Mouse (Mus musculus): ENCODE results near the gene Epb41. TPM values are rescaled to one million over a fixed set of nuclear protein-coding genes. Genes with fewer than 3 reads are reported as not detected.

Epb41 gene
- polyA plus RNA-seq, 1 experiment, result 7.1 TPM

- no peak for TF ChIP-seq FOSL1 (IDR thresholded peaks at IDR 0.05; ENCODE audit: insufficient read depth, low read length, poor library complexity, severe bottlenecking)
- TF ChIP-seq CTCF (IDR thresholded peaks at IDR 0.05; ENCODE audit: control insufficient read depth, insufficient read depth, insufficient read length), result no peak
- TF ChIP-seq MYOD1 (IDR thresholded peaks at IDR 0.05; ENCODE audit: control insufficient read depth, insufficient read length, low read depth), result no peak
- no peak for TF ChIP-seq USF1 (IDR thresholded peaks at IDR 0.05; ENCODE audit: low read depth)
- TF ChIP-seq MYOG (IDR thresholded peaks at IDR 0.05; ENCODE audit: control insufficient read depth, extremely low read depth, insufficient read length), result no peak
- TF ChIP-seq MAX (IDR thresholded peaks at IDR 0.05), result no peak
- TF ChIP-seq CEBPB (IDR thresholded peaks at IDR 0.05; ENCODE audit: low read depth), result no peak
Observed at GRCm38 (mm10) chr4:132010416-132010815, 64.7 kb downstream of the Epb41 start.

GRCm38 (mm10) chr4:132008191-132008590, 66.9 kb downstream of the Epb41 start:
- H3K27me3 ChIP-seq (ENCODE audit: control insufficient read depth, insufficient read depth, insufficient read length), result no peaks in the 10 kb centered on the region
- peaks cover 5% of the 10 kb centered on the region for H3K79me3 ChIP-seq (ENCODE audit: low read depth)
- no peak overlapping the region for H3ac ChIP-seq (ENCODE audit: control insufficient read depth, insufficient read length, low read depth)
- no peaks in the 10 kb centered on the region for H3K79me2 ChIP-seq (ENCODE audit: control insufficient read depth, insufficient read depth)
- TF ChIP-seq USF1 (IDR thresholded peaks at IDR 0.05; ENCODE audit: low read depth) (no peak), FOSL1 (IDR thresholded peaks at IDR 0.05; ENCODE audit: insufficient read depth, low read length, poor library complexity, severe bottlenecking) (no peak), CEBPB (IDR thresholded peaks at IDR 0.05; ENCODE audit: low read depth) (no peak), MAX (IDR thresholded peaks at IDR 0.05) (no peak), MYOG (IDR thresholded peaks at IDR 0.05; ENCODE audit: control insufficient read depth, extremely low read depth, insufficient read length) (no peak), CTCF (IDR thresholded peaks at IDR 0.05; ENCODE audit: control insufficient read depth, insufficient read depth, insufficient read length) (no peak), MYOD1 (IDR thresholded peaks at IDR 0.05; ENCODE audit: control insufficient read depth, insufficient read length, low read depth) (no peak)
- H3K36me3 ChIP-seq (ENCODE audit: control insufficient read depth, insufficient read depth), result peaks cover 11% of the 10 kb centered on the region
- H3K4me3 ChIP-seq (ENCODE audit: insufficient read depth, poor library complexity, severe bottlenecking), result no peak overlapping the region

More at GRCm38 (mm10) chr4:132010416-132010815, 64.7 kb downstream of the Epb41 start:
- Histone ChIP-seq H3ac (ENCODE audit: control insufficient read depth, insufficient read length, low read depth) (no peak overlapping the region), H3K79me2 (ENCODE audit: control insufficient read depth, insufficient read depth) (no peaks in the 10 kb centered on the region), H3K4me3 (ENCODE audit: insufficient read depth, poor library complexity, severe bottlenecking) (no peak overlapping the region), H3K27me3 (ENCODE audit: control insufficient read depth, insufficient read depth, insufficient read length) (no peaks in the 10 kb centered on the region), H3K36me3 (ENCODE audit: control insufficient read depth, insufficient read depth) (peaks cover 4% of the 10 kb centered on the region), H3K79me3 (ENCODE audit: low read depth) (peaks cover 5% of the 10 kb centered on the region)

GRCm38 (mm10) chr4:132007123-132007522, 68.0 kb downstream of the Epb41 start:
- Histone ChIP-seq H3K27me3 (ENCODE audit: control insufficient read depth, insufficient read depth, insufficient read length) (no peaks in the 10 kb centered on the region), H3K79me2 (ENCODE audit: control insufficient read depth, insufficient read depth) (no peaks in the 10 kb centered on the region), H3ac (ENCODE audit: control insufficient read depth, insufficient read length, low read depth) (no peak overlapping the region), H3K4me3 (ENCODE audit: insufficient read depth, poor library complexity, severe bottlenecking) (no peak overlapping the region), H3K79me3 (ENCODE audit: low read depth) (peaks cover 2% of the 10 kb centered on the region), H3K36me3 (ENCODE audit: control insufficient read depth, insufficient read depth) (peaks cover 11% of the 10 kb centered on the region)
- TF ChIP-seq MYOD1 (IDR thresholded peaks at IDR 0.05; ENCODE audit: control insufficient read depth, insufficient read length, low read depth) (no peak), CTCF (IDR thresholded peaks at IDR 0.05; ENCODE audit: control insufficient read depth, insufficient read depth, insufficient read length) (no peak), MAX (IDR thresholded peaks at IDR 0.05) (no peak), USF1 (IDR thresholded peaks at IDR 0.05; ENCODE audit: low read depth) (no peak), FOSL1 (IDR thresholded peaks at IDR 0.05; ENCODE audit: insufficient read depth, low read length, poor library complexity, severe bottlenecking) (no peak), CEBPB (IDR thresholded peaks at IDR 0.05; ENCODE audit: low read depth) (no peak), MYOG (IDR thresholded peaks at IDR 0.05; ENCODE audit: control insufficient read depth, extremely low read depth, insufficient read length) (no peak)

- H3ac ChIP-seq (ENCODE audit: control insufficient read depth, insufficient read length, low read depth), result no peak overlapping the region
- no peak overlapping the region for H3K4me3 ChIP-seq (ENCODE audit: insufficient read depth, poor library complexity, severe bottlenecking)
- H3K27me3 ChIP-seq (ENCODE audit: control insufficient read depth, insufficient read depth, insufficient read length), result no peaks in the 10 kb centered on the region
- H3K36me3 ChIP-seq (ENCODE audit: control insufficient read depth, insufficient read depth), result peaks cover 6% of the 10 kb centered on the region
- H3K79me3 ChIP-seq (ENCODE audit: low read depth), result no peaks in the 10 kb centered on the region
- TF ChIP-seq USF1 (IDR thresholded peaks at IDR 0.05; ENCODE audit: low read depth) (no peak), MYOG (IDR thresholded peaks at IDR 0.05; ENCODE audit: control insufficient read depth, extremely low read depth, insufficient read length) (no peak), CEBPB (IDR thresholded peaks at IDR 0.05; ENCODE audit: low read depth) (no peak), MYOD1 (IDR thresholded peaks at IDR 0.05; ENCODE audit: control insufficient read depth, insufficient read length, low read depth) (no peak), MAX (IDR thresholded peaks at IDR 0.05) (no peak), FOSL1 (IDR thresholded peaks at IDR 0.05; ENCODE audit: insufficient read depth, low read length, poor library complexity, severe bottlenecking) (no peak), CTCF (IDR thresholded peaks at IDR 0.05; ENCODE audit: control insufficient read depth, insufficient read depth, insufficient read length) (no peak)
- H3K79me2 ChIP-seq (ENCODE audit: control insufficient read depth, insufficient read depth), result no peaks in the 10 kb centered on the region
Observed at GRCm38 (mm10) chr4:131998641-131999040, 76.5 kb downstream of the Epb41 start.

DNA sequence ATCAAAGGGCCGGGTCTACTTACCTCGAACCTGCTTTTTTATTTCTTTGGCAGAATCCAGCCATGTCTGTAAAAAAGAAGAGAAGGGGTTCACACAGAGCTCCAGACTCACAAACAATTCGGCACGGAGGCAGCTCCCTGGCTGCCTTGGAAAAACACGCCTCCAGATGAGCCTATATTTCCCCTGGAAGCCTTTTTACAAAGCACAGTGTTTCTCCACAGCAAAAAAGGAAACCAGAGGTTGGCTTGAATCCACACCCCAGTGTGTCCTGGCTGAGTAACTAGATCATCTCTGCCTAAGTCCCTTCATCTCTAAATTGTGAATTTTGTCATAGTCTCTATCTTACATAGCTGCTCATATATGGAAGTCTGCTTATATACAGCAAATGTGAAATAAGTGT, 77.6 kb downstream of the Epb41 start:
- peaks cover 6% of the 10 kb centered on the region for H3K36me3 ChIP-seq (ENCODE audit: control insufficient read depth, insufficient read depth)
- no peaks in the 10 kb centered on the region for H3K79me3 ChIP-seq (ENCODE audit: low read depth)

DNA sequence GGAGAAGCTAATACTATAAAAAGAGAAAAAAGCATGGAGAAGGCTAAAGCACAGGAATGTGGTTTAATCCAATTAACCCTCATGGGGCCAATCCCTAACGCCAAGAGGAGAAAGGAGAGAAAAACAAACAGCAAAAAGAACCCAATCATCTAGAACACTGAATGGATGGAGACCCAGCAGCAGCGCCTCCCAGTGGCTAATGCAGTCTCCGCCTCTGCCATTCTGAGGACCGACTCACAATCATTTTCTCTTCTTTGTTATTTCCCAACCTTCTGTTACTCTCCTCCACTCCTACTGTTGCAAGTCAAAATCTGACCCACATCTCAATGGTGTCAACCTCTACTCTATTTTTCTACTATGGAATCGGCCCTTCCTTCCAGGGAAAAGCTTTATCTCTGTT, 78.1 kb downstream of the Epb41 start:
- Histone ChIP-seq H3K79me3 (ENCODE audit: low read depth) (no peaks in the 10 kb centered on the region), H3K4me3 (ENCODE audit: insufficient read depth, poor library complexity, severe bottlenecking) (no peak overlapping the region), H3K79me2 (ENCODE audit: control insufficient read depth, insufficient read depth) (no peaks in the 10 kb centered on the region), H3K36me3 (ENCODE audit: control insufficient read depth, insufficient read depth) (peaks cover 6% of the 10 kb centered on the region), H3K27me3 (ENCODE audit: control insufficient read depth, insufficient read depth, insufficient read length) (no peaks in the 10 kb centered on the region), H3ac (ENCODE audit: control insufficient read depth, insufficient read length, low read depth) (no peak overlapping the region)
- TF ChIP-seq USF1 (IDR thresholded peaks at IDR 0.05; ENCODE audit: low read depth) (no peak), MYOG (IDR thresholded peaks at IDR 0.05; ENCODE audit: control insufficient read depth, extremely low read depth, insufficient read length) (no peak), FOSL1 (IDR thresholded peaks at IDR 0.05; ENCODE audit: insufficient read depth, low read length, poor library complexity, severe bottlenecking) (no peak), MYOD1 (IDR thresholded peaks at IDR 0.05; ENCODE audit: control insufficient read depth, insufficient read length, low read depth) (no peak), CTCF (IDR thresholded peaks at IDR 0.05; ENCODE audit: control insufficient read depth, insufficient read depth, insufficient read length) (no peak), CEBPB (IDR thresholded peaks at IDR 0.05; ENCODE audit: low read depth) (no peak)

More for the DNA sequence above, 77.6 kb downstream of the Epb41 start:
- Histone ChIP-seq H3K79me2 (ENCODE audit: control insufficient read depth, insufficient read depth) (no peaks in the 10 kb centered on the region), H3ac (ENCODE audit: control insufficient read depth, insufficient read length, low read depth) (no peak overlapping the region), H3K27me3 (ENCODE audit: control insufficient read depth, insufficient read depth, insufficient read length) (no peaks in the 10 kb centered on the region), H3K4me3 (ENCODE audit: insufficient read depth, poor library complexity, severe bottlenecking) (no peak overlapping the region)
- no peak for TF ChIP-seq FOSL1 (IDR thresholded peaks at IDR 0.05; ENCODE audit: insufficient read depth, low read length, poor library complexity, severe bottlenecking)
- TF ChIP-seq MYOG (IDR thresholded peaks at IDR 0.05; ENCODE audit: control insufficient read depth, extremely low read depth, insufficient read length), result no peak

All from C2C12 (cell line).